Mouse (Mus musculus): ENCODE data around the gene Lrmp.
"Not testable (repeated sequence)": the region's sequence is repeated elsewhere in the genome, so short reads cannot be mapped to it uniquely, and the experiment has no call there.

Gene Lrmp

GRCm38 (mm10) chr6:145105439-145105838 lies 10.0 kb upstream of the Lrmp start:
- DNase-seq, result no peak

- DNase-seq, result no peak
Observed at GRCm38 (mm10) chr6:145106163-145106842, 9.2 kb upstream of the Lrmp start.

GRCm38 (mm10) chr6:145110786-145111185 lies 4.7 kb upstream of the Lrmp start:
- no peak for DNase-seq

GRCm38 (mm10) chr6:145112865-145113264 lies 2.6 kb upstream of the Lrmp start:
- DNase-seq, result no peak

- DNase-seq, result no peak
Observed at GRCm38 (mm10) chr6:145114561-145114960, 892 bp upstream of the Lrmp start.

- DNase-seq, result no peak
Observed at GRCm38 (mm10) chr6:145116098-145116672, 732 bp downstream of the Lrmp start.

GRCm38 (mm10) chr6:145120086-145120485 lies 4.6 kb downstream of the Lrmp start:
- DNase-seq, result no peak

- DNase-seq, result no peak
Observed at GRCm38 (mm10) chr6:145120787-145121589, 5.5 kb downstream of the Lrmp start.

- no peak for DNase-seq
Observed at GRCm38 (mm10) chr6:145121590-145122420, 6.4 kb downstream of the Lrmp start.

GRCm38 (mm10) chr6:145122423-145123059 lies 7.1 kb downstream of the Lrmp start:
- DNase-seq, result no peak

GRCm38 (mm10) chr6:145123136-145124060 lies 7.9 kb downstream of the Lrmp start:
- DNase-seq, result no peak

- DNase-seq, result no peak
Observed at GRCm38 (mm10) chr6:145124621-145125020, 9.2 kb downstream of the Lrmp start.

- DNase-seq, result no peak
Observed at GRCm38 (mm10) chr6:145125591-145126113, 10.2 kb downstream of the Lrmp start.

GRCm38 (mm10) chr6:145127652-145128051 lies 12.2 kb downstream of the Lrmp start:
- no peak for DNase-seq

- no peak for DNase-seq
Observed at GRCm38 (mm10) chr6:145129563-145129962, 14.1 kb downstream of the Lrmp start.

- DNase-seq, result no peak
Observed at GRCm38 (mm10) chr6:145131991-145132390, 16.5 kb downstream of the Lrmp start.

- not testable (repeated sequence) for DNase-seq
Observed at GRCm38 (mm10) chr6:145132969-145133368, 17.5 kb downstream of the Lrmp start.

- no peak for DNase-seq
Observed at GRCm38 (mm10) chr6:145135295-145135694, 19.8 kb downstream of the Lrmp start.

GRCm38 (mm10) chr6:145135804-145136203 lies 20.4 kb downstream of the Lrmp start:
- DNase-seq, result no peak

- DNase-seq, result no peak
Observed at GRCm38 (mm10) chr6:145136831-145137230, 21.4 kb downstream of the Lrmp start.

- DNase-seq, result no peak
Observed at GRCm38 (mm10) chr6:145139236-145139635, 23.8 kb downstream of the Lrmp start.
